Mouse (Mus musculus) limb, embryonic 14.5 days (tissue): ENCODE results near the gene Susd1. TPM values are rescaled to one million over a fixed set of nuclear protein-coding genes. Genes with fewer than 3 reads are reported as not detected.

Experiments used
- ATAC-seq: fragments of 200-750 bp; cut with Nextera tagmentation; 2 replicates; pipeline ENCODE4 v1.8.0; 2017; ENCODE audit warnings: low read depth, moderate number of reproducible peaks, moderate TSS enrichment; ENCODE audit not compliant: low FRiP score
- DNase-seq: peaks from one replicate; pipeline ENCODE4 v3.0.0-alpha.2; 2015; ENCODE audit warnings: low spot score
- H3K27ac ChIP-seq: fragments of 300-500 bp; sonication (generic); replicated peaks from 2 replicates; pipeline ENCODE4 v1.5.1; 2014; ENCODE audit warnings: low read depth, mild to moderate bottlenecking, low read length, moderate library complexity, mixed read lengths
- H3K27me3 ChIP-seq: fragments of 300-500 bp; sonication (generic); 2 replicates; pipeline ENCODE4 v1.6.1; 2014; ENCODE audit warnings: low read length, mixed read lengths; ENCODE audit not compliant: control insufficient read depth, insufficient read depth
- H3K36me3 ChIP-seq: fragments of 300-500 bp; sonication (generic); 2 replicates; pipeline ENCODE4 v1.6.1; 2014; ENCODE audit warnings: mild to moderate bottlenecking, low read length, moderate library complexity, mixed read lengths; ENCODE audit not compliant: control insufficient read depth, insufficient read depth
- H3K4me1 ChIP-seq: fragments of 300-500 bp; sonication (generic); 2 replicates; pipeline ENCODE4 v1.6.1; 2014; ENCODE audit warnings: antibody characterized with exemption, low read length, mixed read lengths; ENCODE audit not compliant: control insufficient read depth, insufficient read depth
- H3K4me2 ChIP-seq: fragments of 300-500 bp; sonication (generic); replicated peaks from 2 replicates; pipeline ENCODE4 v1.6.1; 2014; ENCODE audit warnings: low read depth, mild to moderate bottlenecking, low read length, moderate library complexity; ENCODE audit not compliant: severe bottlenecking
- H3K4me3 ChIP-seq: fragments of 300-500 bp; sonication (generic); replicated peaks from 2 replicates; pipeline ENCODE4 v1.5.1; 2014; ENCODE audit warnings: low read length
- H3K9ac ChIP-seq: fragments of 300-500 bp; sonication (generic); 2 replicates; pipeline ENCODE4 v1.6.1; 2014; ENCODE audit warnings: mild to moderate bottlenecking, low read depth, low read length, moderate library complexity; ENCODE audit not compliant: severe bottlenecking
- H3K9me3 ChIP-seq: fragments of 300-500 bp; sonication (generic); 2 replicates; pipeline ENCODE4 v1.6.1; 2016; ENCODE audit warnings: low read length; ENCODE audit not compliant: control insufficient read depth
- POLR2A ChIP-seq: fragments of 200-500 bp; IDR thresholded peaks from 2 replicates; pipeline ENCODE4 v1.8.0; 2012; ENCODE audit warnings: inconsistent platforms, mild to moderate bottlenecking, moderate library complexity, borderline replicate concordance; ENCODE audit not compliant: insufficient read depth, insufficient read length; ENCODE audit errors: extremely low read depth
- WGBS: fragments of 180-500 bp; shearing (Covaris S2); extraction: QIAGEN DNeasy Blood & Tissue Kit; methylation state at CpG from one replicate; pipeline ENCODE4 v1.1.7; 2014; 5-methylcytosine and 5-hydroxymethylcytosine counted together
- polyA plus RNA-seq, 2 experiments: library from polyadenylated mRNA; depleted of rRNA in 1 of 2; stranded (reverse) in 1 of 2; unstranded in 1 of 2; fragments of >200 nt; fragmentation: Nextera tagmentation in 1 of 2; extraction: Ambion mirVana in 1 of 2; gene quantifications; 2 replicates each; pipeline versions ENCODE4 v1.2.1 to v1.2.3; 2012 to 2014

Gene Susd1
- polyA plus RNA-seq, 2 experiments = 2.3 to 5.6 TPM

DNA sequence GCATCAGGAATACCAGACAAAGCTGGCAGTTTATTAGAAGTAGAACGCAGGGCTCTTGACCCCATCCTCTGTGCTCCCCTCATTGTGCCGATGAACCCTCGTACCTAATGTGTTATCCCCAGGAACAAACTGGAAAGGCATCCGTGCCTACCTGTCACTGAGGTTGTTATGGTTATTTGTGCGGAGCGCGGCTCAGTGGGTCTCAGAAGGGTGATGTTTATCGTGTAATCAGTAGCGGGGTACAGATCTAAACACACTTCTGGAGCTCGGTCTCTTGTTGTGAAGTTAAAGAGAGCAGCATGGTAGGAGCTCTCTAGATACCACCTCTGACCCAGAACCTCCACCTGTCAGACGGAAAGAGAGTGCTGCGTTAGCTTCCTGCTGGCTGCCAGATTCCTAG lies 72.9 kb downstream of the Susd1 start:
- 91% methylated on average over 12 of the region's 12 CpGs for WGBS
- no peaks in the 10 kb centered on the region for H3K36me3 ChIP-seq
- ATAC-seq = no peak
- no peak overlapping the region for H3K27ac ChIP-seq
- no peak for DNase-seq
- no peaks in the 10 kb centered on the region for H3K27me3 ChIP-seq
- TF ChIP-seq POLR2A = no peak
- H3K4me1 ChIP-seq = peaks cover 13% of the 10 kb centered on the region; the same call in 1 of the 2 replicates
- no peak overlapping the region for H3K4me2 ChIP-seq
- H3K4me3 ChIP-seq = no peak overlapping the region
- no peak overlapping the region for H3K9ac ChIP-seq
- H3K9me3 ChIP-seq = no peaks in the 10 kb centered on the region

DNA sequence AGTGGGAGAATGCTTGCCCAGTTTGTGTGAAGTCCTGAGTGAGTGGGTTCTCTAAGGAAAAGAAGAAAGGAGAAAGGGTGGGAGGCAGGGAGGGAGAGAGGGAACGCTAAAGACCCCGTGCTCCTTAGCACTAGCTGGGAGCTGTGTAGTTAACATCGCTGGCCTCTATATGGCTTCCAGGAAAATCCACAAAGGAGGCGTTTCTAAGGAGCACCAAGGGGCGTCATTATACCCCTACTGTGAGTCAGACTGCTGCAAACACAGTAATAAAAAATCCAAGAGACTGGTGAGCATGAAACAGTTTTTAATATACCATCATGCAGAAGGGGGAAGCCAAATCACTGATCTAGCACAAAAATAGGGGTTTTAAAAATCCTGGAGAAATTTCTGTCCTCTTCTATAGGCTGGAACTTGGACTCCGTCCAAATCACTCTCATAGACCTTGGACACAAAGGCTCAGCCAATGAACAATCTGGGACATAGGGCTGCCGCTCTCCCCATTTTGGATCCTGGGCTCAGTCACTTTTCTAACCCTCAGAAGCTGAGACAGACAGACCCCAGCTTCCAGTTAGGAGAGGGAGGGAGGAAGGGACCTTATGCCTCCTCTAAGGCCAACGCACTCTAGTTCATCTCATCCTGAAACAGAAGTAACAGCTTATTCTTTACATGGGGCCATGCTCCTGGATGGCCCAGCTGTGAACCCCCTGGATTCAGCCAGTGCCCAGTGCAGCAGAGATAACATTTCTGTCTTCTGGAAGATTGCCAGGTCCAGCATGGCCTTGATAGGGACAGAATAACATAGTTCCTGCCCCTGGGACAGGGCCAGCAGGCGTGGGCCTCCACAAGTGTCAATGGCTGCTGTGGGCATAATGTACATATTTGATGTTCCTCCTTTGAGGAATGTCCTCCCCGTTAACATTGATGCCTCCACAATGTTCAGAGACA lies 73.9 kb downstream of the Susd1 start:
- Histone ChIP-seq H3K9me3 (no peaks in the 10 kb centered on the region), H3K27me3 (no peaks in the 10 kb centered on the region), H3K4me2 (no peak overlapping the region), H3K4me3 (no peak overlapping the region), H3K9ac (no peak overlapping the region), H3K27ac (no peak overlapping the region), H3K4me1 (peaks cover 13% of the 10 kb centered on the region; the same call in 1 of the 2 replicates), H3K36me3 (no peaks in the 10 kb centered on the region)
- DNase-seq = peak; percentile 53
- peak; percentile 72 for ATAC-seq
- TF ChIP-seq POLR2A = no peak
- 46% methylated on average over 10 of the region's 10 CpGs for WGBS

DNA sequence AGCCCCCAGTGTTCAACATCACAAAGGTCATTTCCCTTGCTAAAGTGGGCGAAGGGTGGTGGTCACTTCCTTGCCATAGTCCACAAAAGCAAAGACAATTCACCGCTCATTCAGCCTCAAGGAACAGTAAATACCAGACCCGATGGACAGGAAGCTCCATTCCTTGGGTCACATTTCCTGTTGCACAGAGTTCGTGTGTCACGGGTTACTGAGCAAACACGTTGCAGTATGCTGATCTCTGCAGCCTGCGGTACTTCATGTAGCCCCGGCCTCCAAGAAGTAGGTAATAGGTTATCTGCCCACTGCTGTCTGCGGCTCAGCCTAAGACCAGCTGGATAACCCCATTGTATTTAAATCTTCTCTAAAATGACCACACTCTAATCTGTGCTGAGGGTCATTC lies 75.4 kb downstream of the Susd1 start:
- no peak for ATAC-seq
- H3K36me3 ChIP-seq = no peaks in the 10 kb centered on the region
- WGBS = 70% methylated on average over 9 of the region's 9 CpGs
- DNase-seq = no peak
- no peak overlapping the region for H3K27ac ChIP-seq
- no peak overlapping the region for H3K9ac ChIP-seq
- H3K4me3 ChIP-seq = no peak overlapping the region
- TF ChIP-seq POLR2A = no peak
- H3K4me2 ChIP-seq = no peak overlapping the region
- H3K27me3 ChIP-seq = no peaks in the 10 kb centered on the region
- peaks cover 13% of the 10 kb centered on the region; the same call in 1 of the 2 replicates for H3K4me1 ChIP-seq
- no peaks in the 10 kb centered on the region for H3K9me3 ChIP-seq

DNA sequence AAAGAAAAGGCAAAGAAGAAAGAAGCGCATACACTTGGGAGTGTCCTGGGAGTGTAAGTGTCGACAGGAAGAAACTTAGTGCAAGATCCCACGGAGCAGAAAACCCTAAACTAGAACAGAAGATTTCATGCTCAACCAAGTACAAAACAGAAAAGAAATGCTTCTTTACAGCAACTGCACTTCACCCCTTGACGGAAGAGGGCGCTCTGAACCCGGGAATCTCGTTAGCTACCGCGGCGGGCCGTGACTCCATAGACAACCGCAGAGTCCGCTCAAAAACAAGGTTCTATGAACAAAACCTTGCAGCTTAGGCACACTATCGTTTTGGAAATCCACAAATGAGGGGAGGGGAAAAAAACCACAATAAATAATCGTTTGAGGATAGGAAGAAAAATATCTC lies 77.7 kb downstream of the Susd1 start:
- Histone ChIP-seq H3K36me3 (no peaks in the 10 kb centered on the region), H3K9ac (no peak overlapping the region), H3K9me3 (no peaks in the 10 kb centered on the region), H3K4me2 (0 out of 2 replicates have a peak overlapping the region, but pooled peaks have one; percentile 8), H3K27ac (no peak overlapping the region), H3K4me1 (peaks cover 13% of the 10 kb centered on the region; the same call in 1 of the 2 replicates), H3K4me3 (no peak overlapping the region), H3K27me3 (no peaks in the 10 kb centered on the region)
- 3% methylated on average over 15 of the region's 15 CpGs for WGBS
- DNase-seq = peak; percentile 75
- TF ChIP-seq POLR2A = no peak
- no peak for ATAC-seq

DNA sequence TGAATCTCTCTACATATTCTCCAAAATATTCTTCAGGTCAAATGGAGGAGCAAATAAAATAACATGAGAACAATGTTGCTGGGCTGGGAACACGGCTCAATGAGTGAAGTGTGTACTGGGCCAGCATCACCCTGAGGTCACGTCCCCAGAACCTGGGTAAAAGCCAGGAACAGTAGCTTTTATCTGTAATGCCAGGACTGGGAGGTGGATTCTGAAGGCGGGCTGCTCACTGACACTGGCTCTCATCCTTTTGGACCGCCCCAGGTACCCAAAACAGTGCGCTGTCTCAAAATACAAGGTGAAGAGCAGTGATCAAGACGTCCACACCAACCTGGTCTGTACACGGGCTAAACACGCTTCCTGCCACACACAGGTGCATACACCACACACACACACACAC lies 78.5 kb downstream of the Susd1 start:
- Histone ChIP-seq H3K9me3 (no peaks in the 10 kb centered on the region), H3K27ac (no peak overlapping the region), H3K4me2 (no peak overlapping the region), H3K4me3 (no peak overlapping the region), H3K36me3 (no peaks in the 10 kb centered on the region), H3K27me3 (no peaks in the 10 kb centered on the region), H3K9ac (no peak overlapping the region), H3K4me1 (peaks cover 13% of the 10 kb centered on the region; the same call in 1 of the 2 replicates)
- DNase-seq (no peak), ATAC-seq (no peak)
- WGBS = 87% methylated on average over 8 of the region's 8 CpGs
- no peak for TF ChIP-seq POLR2A
